Mouse (Mus musculus): ENCODE results near the gene Nipal4. TPM values are rescaled to one million over a fixed set of nuclear protein-coding genes. Genes with fewer than 3 reads are reported as not detected.
"Not testable (repeated sequence)": the region's sequence is repeated elsewhere in the genome, so short reads cannot be mapped to it uniquely, and the experiment has no call there.

Gene Nipal4
- total RNA-seq (2021): not detected
- long read RNA-seq, experiment 1: 0 reads
- long read RNA-seq, experiment 2: 0 reads

- peak in 1 of 2 experiments; percentile 20 for DNase-seq (ENCODE audit: low spot score in 2 of 2)
Observed at GRCm38 (mm10) chr11:46165866-46166585, at the start of gene Nipal4. Gene Nipal4, minus strand, starts transcription at chr11:46166508.

- peak; percentile 33 to 34 for DNase-seq (ENCODE audit: low spot score in 2 of 2)
Observed at GRCm38 (mm10) chr11:46215354-46215753, 49.0 kb upstream of the Nipal4 start.

GRCm38 (mm10) chr11:46214368-46215230 is 48.3 kb upstream of the Nipal4 start:
- no peak for DNase-seq (ENCODE audit: low spot score in 2 of 2)

- DNase-seq (ENCODE audit: low spot score in 2 of 2): no peak
Observed at GRCm38 (mm10) chr11:46213844-46214243, 47.5 kb upstream of the Nipal4 start.

GRCm38 (mm10) chr11:46211858-46212257 is 45.5 kb upstream of the Nipal4 start:
- no peak for DNase-seq (ENCODE audit: low spot score in 2 of 2)

GRCm38 (mm10) chr11:46209884-46210283 is 43.6 kb upstream of the Nipal4 start:
- DNase-seq (ENCODE audit: low spot score in 2 of 2): no peak

GRCm38 (mm10) chr11:46205639-46206409 is 39.5 kb upstream of the Nipal4 start:
- no peak for DNase-seq (ENCODE audit: low spot score in 2 of 2)

- DNase-seq (ENCODE audit: low spot score in 2 of 2): no peak
Observed at GRCm38 (mm10) chr11:46204841-46205240, 38.5 kb upstream of the Nipal4 start.

GRCm38 (mm10) chr11:46202547-46202887 is 36.2 kb upstream of the Nipal4 start:
- no peak for DNase-seq (ENCODE audit: low spot score in 2 of 2)

GRCm38 (mm10) chr11:46201636-46202546 is 35.6 kb upstream of the Nipal4 start:
- DNase-seq (ENCODE audit: low spot score in 2 of 2): no peak

- no peak for DNase-seq (ENCODE audit: low spot score in 2 of 2)
Observed at GRCm38 (mm10) chr11:46200664-46201063, 34.4 kb upstream of the Nipal4 start.

GRCm38 (mm10) chr11:46194175-46194574 is 27.9 kb upstream of the Nipal4 start:
- DNase-seq (ENCODE audit: low spot score in 2 of 2): no peak

GRCm38 (mm10) chr11:46188283-46188682 is 22.0 kb upstream of the Nipal4 start:
- no peak for DNase-seq (ENCODE audit: low spot score in 2 of 2)

- DNase-seq (ENCODE audit: low spot score in 2 of 2): no peak
Observed at GRCm38 (mm10) chr11:46185486-46185885, 19.2 kb upstream of the Nipal4 start.

- DNase-seq (ENCODE audit: low spot score in 2 of 2): no peak
Observed at GRCm38 (mm10) chr11:46184946-46185345, 18.6 kb upstream of the Nipal4 start.

- DNase-seq (ENCODE audit: low spot score in 2 of 2): not testable (repeated sequence)
Observed at GRCm38 (mm10) chr11:46182031-46182430, 15.7 kb upstream of the Nipal4 start.

GRCm38 (mm10) chr11:46177246-46178043 is 11.1 kb upstream of the Nipal4 start:
- no peak for DNase-seq (ENCODE audit: low spot score in 2 of 2)

GRCm38 (mm10) chr11:46176155-46176554 is 9.8 kb upstream of the Nipal4 start:
- no peak for DNase-seq (ENCODE audit: low spot score in 2 of 2)

GRCm38 (mm10) chr11:46172128-46172527 is 5.8 kb upstream of the Nipal4 start:
- DNase-seq (ENCODE audit: low spot score in 2 of 2): no peak

GRCm38 (mm10) chr11:46169908-46170307 is 3.6 kb upstream of the Nipal4 start:
- peak in 1 of 2 experiments; percentile 7 for DNase-seq (ENCODE audit: low spot score in 2 of 2)

Measured in adrenal gland, adult 18-20 months (tissue).